In genomic region chr9:21509772-21510688, GRCm38 (mm10) we compare ENCODE assay signal across 8 mouse cellular contexts. TPM values are rescaled to one million over a fixed set of nuclear protein-coding genes. Genes with fewer than 3 reads are reported as not detected.
DNase-seq lines count a peak whose midpoint lies in the region; ATAC-seq and TF ChIP-seq lines count a peak whose summit lies in the region.

Tmed1 (minus strand) TSS chr9:21510252.

- peaks cover 6% of the 10 kb centered on the region; the same call in 1 of the 2 replicates for H3K9me3 ChIP-seq in heart, embryonic 12.5 days (replicated peaks)
- no peaks in the 10 kb centered on the region for H3K9me3 ChIP-seq in kidney, postnatal 0 days (replicated peaks; ENCODE audit: low read length)
- H3K9me3 ChIP-seq in liver, embryonic 11.5 days (ENCODE audit: control insufficient read depth, low read length), result no peaks in the 10 kb centered on the region
- H3K9me3 ChIP-seq in stomach, embryonic 14.5 days (ENCODE audit: control insufficient read depth, low read depth, low read length), result no peaks in the 10 kb centered on the region

- TF ChIP-seq CTCF in kidney, postnatal 0 days (IDR thresholded peaks at IDR 0.05; ENCODE audit: low read depth), result no peak

- peak within 1 kb of the TSS; percentile 82 for H3K4me2 ChIP-seq in heart, embryonic 12.5 days
- peak within 1 kb of the TSS; percentile 64 for H3K4me2 ChIP-seq in kidney, postnatal 0 days (ENCODE audit: low read length)
- H3K4me2 ChIP-seq in liver, embryonic 11.5 days, result peak within 1 kb of the TSS; percentile 82
- peak within 1 kb of the TSS; percentile 54 for H3K4me2 ChIP-seq in stomach, embryonic 14.5 days (replicated peaks; ENCODE audit: low read depth, low read length)

- peaks cover 14% of the 10 kb centered on the region for H3K4me1 ChIP-seq in heart, embryonic 12.5 days (replicated peaks)
- 0 out of 2 replicates have a peak, but pooled peaks cover 7% of the 10 kb centered on the region for H3K4me1 ChIP-seq in kidney, postnatal 0 days (replicated peaks; ENCODE audit: insufficient read depth, low read length)
- peaks cover 11% of the 10 kb centered on the region for H3K4me1 ChIP-seq in liver, embryonic 11.5 days (replicated peaks; ENCODE audit: control insufficient read depth, insufficient read depth, low read length)
- peaks cover 9% of the 10 kb centered on the region; the same call in 1 of the 2 replicates for H3K4me1 ChIP-seq in stomach, embryonic 14.5 days (ENCODE audit: control insufficient read depth, insufficient read depth, low read length)

- H3K36me3 ChIP-seq in heart, embryonic 12.5 days, result peaks cover 39% of the 10 kb centered on the region
- peaks cover 23% of the 10 kb centered on the region; the same call in 1 of the 2 replicates for H3K36me3 ChIP-seq in kidney, postnatal 0 days (ENCODE audit: insufficient read depth, low read length)
- H3K36me3 ChIP-seq in liver, embryonic 11.5 days (ENCODE audit: control insufficient read depth, insufficient read depth, low read length), result peaks cover 32% of the 10 kb centered on the region
- peaks cover 32% of the 10 kb centered on the region for H3K36me3 ChIP-seq in stomach, embryonic 14.5 days (ENCODE audit: control insufficient read depth, insufficient read depth, low read length)

- DNase-seq in CD4-positive helper T cell, adult 2 months (ENCODE audit: low read depth, low spot score), result peak; percentile 81
- DNase-seq in brain, embryonic 18.5 days (ENCODE audit: low read depth, low spot score), result peak; percentile 93
- DNase-seq in kidney, postnatal 0 days (ENCODE audit: low spot score), result peak; percentile 99
- peak; percentile 99 for DNase-seq in liver, embryonic 11.5 days (ENCODE audit: low spot score)
- peak; percentile 59 for DNase-seq in naive thymus-derived CD4-positive, alpha-beta T cell, adult 2 months (ENCODE audit: low read depth)

- no peaks in the 10 kb centered on the region for H3K27me3 ChIP-seq in heart, embryonic 12.5 days (replicated peaks)
- H3K27me3 ChIP-seq in kidney, postnatal 0 days (ENCODE audit: insufficient read depth, low read length), result no peaks in the 10 kb centered on the region
- no peaks in the 10 kb centered on the region for H3K27me3 ChIP-seq in liver, embryonic 11.5 days (replicated peaks; ENCODE audit: control insufficient read depth, insufficient read depth, low read length)
- H3K27me3 ChIP-seq in stomach, embryonic 14.5 days (ENCODE audit: control insufficient read depth, insufficient read depth, low read length), result no peaks in the 10 kb centered on the region

- peak; percentile 87 for ATAC-seq in erythroid progenitor cell, adult 5-6 weeks (replicated peaks; ENCODE audit: low FRiP score, poor library complexity, severe bottlenecking)
- ATAC-seq in heart, embryonic 12.5 days (ENCODE audit: insufficient number of reproducible peaks, low FRiP score), result peak; percentile 94
- peak; percentile 94 for ATAC-seq in kidney, postnatal 0 days (replicated peaks; ENCODE audit: low FRiP score, low read depth)
- peak; percentile 95 for ATAC-seq in liver, embryonic 11.5 days (replicated peaks; ENCODE audit: low FRiP score)
- ATAC-seq in stomach, embryonic 14.5 days (ENCODE audit: insufficient number of reproducible peaks, insufficient read depth, low FRiP score, low read depth), result peak; percentile 95

- H3K4me3 ChIP-seq in heart, embryonic 12.5 days, result peak within 1 kb of the TSS; percentile 79
- H3K4me3 ChIP-seq in kidney, postnatal 0 days (replicated peaks; ENCODE audit: low read depth, low read length), result peak within 1 kb of the TSS; percentile 68
- peak within 1 kb of the TSS; percentile 74 for H3K4me3 ChIP-seq in liver, embryonic 11.5 days (ENCODE audit: low read depth, low read length)
- H3K4me3 ChIP-seq in stomach, embryonic 14.5 days (ENCODE audit: low read depth, low read length), result peak within 1 kb of the TSS; percentile 61

- under 1% methylated on average over 44 of the region's 44 CpGs for WGBS in heart, embryonic 12.5 days
- WGBS in kidney, postnatal 0 days, result under 1% methylated on average over 44 of the region's 44 CpGs
- under 1% methylated on average over 44 of the region's 44 CpGs for WGBS in liver, embryonic 11.5 days
- under 1% methylated on average over 44 of the region's 44 CpGs for WGBS in stomach, embryonic 14.5 days

- H3K9ac ChIP-seq in heart, embryonic 12.5 days, result peak within 1 kb of the TSS; percentile 82
- H3K9ac ChIP-seq in kidney, postnatal 0 days (ENCODE audit: low read depth, low read length), result peak within 1 kb of the TSS; percentile 69
- H3K9ac ChIP-seq in liver, embryonic 11.5 days (ENCODE audit: low read depth, low read length), result peak within 1 kb of the TSS; percentile 82
- peak within 1 kb of the TSS; percentile 46 for H3K9ac ChIP-seq in stomach, embryonic 14.5 days (replicated peaks; ENCODE audit: low read depth, low read length)

- peak within 1 kb of the TSS; percentile 91 for H3K27ac ChIP-seq in heart, embryonic 12.5 days (ENCODE audit: poor library complexity, severe bottlenecking)
- H3K27ac ChIP-seq in kidney, postnatal 0 days, result peak within 1 kb of the TSS; percentile 87
- peak within 1 kb of the TSS; percentile 51 for H3K27ac ChIP-seq in liver, embryonic 11.5 days (ENCODE audit: low read depth, low read length)
- H3K27ac ChIP-seq in stomach, embryonic 14.5 days (ENCODE audit: low read length), result peak within 1 kb of the TSS; percentile 92

RNA-seq across cellular contexts. Expression of gene Tmed1, which starts in this region (rescaled TPM):
- 6.7 TPM in 1 of 2 replicates, not detected in the other for total RNA-seq in erythroid progenitor cell, adult 5-6 weeks (2015; ENCODE audit: low replicate concordance)
- total RNA-seq in erythroid progenitor cell, adult 5-6 weeks (2017; ENCODE audit: low replicate concordance), result 1.8 and 2.0 TPM in 2 replicates
- polyA plus RNA-seq in heart, embryonic 12.5 days (2016; fragmentation: Nextera tagmentation; extraction: Ambion mirVana), result 89.4 and 92.3 TPM in 2 replicates
- polyA plus RNA-seq in kidney, postnatal 0 days (2015; fragmentation: Nextera tagmentation; extraction: Ambion mirVana), result 128 and 131 TPM in 2 replicates
- 68.6 and 70.2 TPM in 2 replicates for polyA plus RNA-seq in liver, embryonic 11.5 days (2014; fragmentation: Nextera tagmentation; extraction: Ambion mirVana)
- polyA plus RNA-seq in stomach, embryonic 14.5 days (2014; fragmentation: Nextera tagmentation; extraction: Ambion mirVana), result 92.8 and 94.5 TPM in 2 replicates

Comparison
In these comparisons a context has a peak if more than half of its experiments do, and no peak if none do; other contexts are left out.
1. Peak in every context shown above with its lines: DNase-seq, ATAC-seq, H3K4me3 ChIP-seq and H3K27ac ChIP-seq.